Mouse (Mus musculus): Measurements from ENCODE around the gene Opn3.

DNA sequence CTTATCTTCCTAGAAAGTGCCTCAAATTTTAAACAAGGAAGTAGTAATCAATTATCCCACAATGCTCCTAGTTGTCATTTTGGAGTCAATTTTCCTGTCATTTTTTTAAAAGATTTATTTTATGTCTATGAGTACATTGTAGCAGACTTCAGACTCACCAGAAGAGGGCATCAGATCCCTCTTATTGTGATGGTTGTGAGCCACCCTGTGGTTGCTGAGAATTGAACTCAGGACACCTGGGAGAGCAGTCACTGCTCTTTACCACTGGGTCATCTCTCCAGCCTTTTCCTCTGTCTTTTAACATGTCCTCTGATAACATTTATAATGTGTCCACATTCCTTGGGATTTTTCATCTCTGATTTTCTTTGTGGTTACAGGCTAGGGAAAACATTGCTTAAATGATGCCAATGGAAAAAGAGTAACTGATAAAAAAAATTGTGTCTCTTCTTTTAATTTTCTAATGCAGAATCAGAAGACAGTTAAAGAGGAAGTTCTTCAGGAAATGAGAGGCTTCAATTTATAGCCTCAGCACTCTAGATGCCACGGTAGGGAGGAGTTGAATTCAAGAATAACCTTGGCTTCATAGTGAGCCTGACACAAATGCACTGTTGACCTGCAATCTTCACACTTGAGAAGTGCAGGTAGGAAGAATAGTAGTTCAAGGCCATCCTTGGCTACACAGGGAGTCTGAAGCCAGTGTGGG is 66.4 kb downstream of the Opn3 start:
- TF ChIP-seq CTCF (IDR thresholded peaks at IDR 0.05; ENCODE audit: insufficient read depth, low read length): peak; percentile 38
- TF ChIP-seq POLR2A (IDR thresholded peaks at IDR 0.05; ENCODE audit: borderline replicate concordance, extremely low read depth, low read depth, low read length): no peak

All from lung, adult 2 months (tissue).